Mouse (Mus musculus): ENCODE results near the gene Cradd.

- TF ChIP-seq CTCF (IDR thresholded peaks at IDR 0.05) (no peak), EP300 (IDR thresholded peaks at IDR 0.05) (peak; percentile 57)
Observed at GRCm38 (mm10) chr10:95149666-95150065, 174.3 kb downstream of the Cradd start.
